Mouse (Mus musculus) neural tube, embryonic 12.5 days (tissue): ENCODE measurements around the gene Gm13420. TPM values are rescaled to one million over a fixed set of nuclear protein-coding genes. Genes with fewer than 3 reads are reported as not detected.
"Not testable (repeated sequence)": the region's sequence is repeated elsewhere in the genome, so short reads cannot be mapped to it uniquely, and the experiment has no call there.

Source experiments
- ATAC-seq: fragments of 200-750 bp; cut with Nextera tagmentation; 2 replicates; pipeline ENCODE4 v1.8.0; 2017; ENCODE audit warnings: low read depth, mild to moderate bottlenecking, moderate TSS enrichment, moderate library complexity; ENCODE audit not compliant: low FRiP score
- H3K27ac ChIP-seq: fragments of 300-500 bp; sonication (generic); 2 replicates; pipeline ENCODE4 v1.5.1; 2016
- H3K27me3 ChIP-seq: fragments of 300-500 bp; sonication (generic); replicated peaks from 2 replicates; pipeline ENCODE4 v1.6.1; 2016; ENCODE audit warnings: mild to moderate bottlenecking
- H3K36me3 ChIP-seq: fragments of 300-500 bp; sonication (generic); 2 replicates; pipeline ENCODE4 v1.6.1; 2016; ENCODE audit warnings: mild to moderate bottlenecking
- H3K4me1 ChIP-seq: fragments of 300-500 bp; sonication (generic); 2 replicates; pipeline ENCODE4 v1.6.1; 2016
- H3K4me2 ChIP-seq: fragments of 300-500 bp; sonication (generic); replicated peaks from 2 replicates; pipeline ENCODE4 v1.6.1; 2016; ENCODE audit warnings: mild to moderate bottlenecking
- H3K4me3 ChIP-seq: fragments of 300-500 bp; sonication (generic); 2 replicates; pipeline ENCODE4 v1.5.1; 2016
- H3K9ac ChIP-seq: fragments of 300-500 bp; sonication (generic); 2 replicates; pipeline ENCODE4 v1.6.1; 2016; ENCODE audit warnings: mild to moderate bottlenecking
- H3K9me3 ChIP-seq: fragments of 300-500 bp; sonication (generic); 2 replicates; pipeline ENCODE4 v1.6.1; 2016; ENCODE audit warnings: mild to moderate bottlenecking
- WGBS: fragments of 180-500 bp; shearing (Covaris S2); methylation state at CpG from one replicate; pipeline ENCODE4 v1.1.7; 2016; 5-methylcytosine and 5-hydroxymethylcytosine counted together
- polyA plus RNA-seq: library from polyadenylated mRNA; unstranded; fragments of >200 nt; fragmentation: Nextera tagmentation; extraction: Ambion mirVana; gene quantifications from 2 replicates; pipeline ENCODE4 v1.2.1, GENCODE M21; 2016

The Gm13420 gene
- polyA plus RNA-seq, 1 experiment from 2014 or later = not detected

DNA sequence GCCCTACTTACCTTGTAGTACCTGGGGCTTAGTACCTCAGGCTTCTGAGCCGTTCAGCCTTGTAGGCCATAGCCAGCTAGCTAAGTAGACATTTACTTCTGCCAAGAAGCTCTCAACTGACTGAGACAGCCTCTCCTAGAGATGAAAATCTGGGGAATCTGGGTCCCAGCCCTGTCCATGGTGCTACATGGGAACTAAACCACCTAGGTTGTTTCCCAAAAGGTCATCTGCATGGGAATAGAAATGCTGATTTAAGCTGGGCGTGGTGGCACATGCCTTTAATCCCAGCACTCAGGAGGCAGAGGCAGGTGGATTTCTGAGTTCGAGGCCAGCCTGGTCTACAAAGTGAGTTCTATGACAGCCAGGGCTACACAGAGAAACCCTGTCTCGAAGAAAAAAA lies 43.3 kb downstream of the Gm13420 start:
- H3K4me2 ChIP-seq, H3K9ac ChIP-seq, H3K9me3 ChIP-seq, ATAC-seq, H3K4me1 ChIP-seq, H3K27me3 ChIP-seq, H3K27ac ChIP-seq, H3K4me3 ChIP-seq: not testable (repeated sequence)
- peaks cover 83% of the 10 kb centered on the region for H3K36me3 ChIP-seq
- 93% methylated on average over 4 of the region's 4 CpGs for WGBS

DNA sequence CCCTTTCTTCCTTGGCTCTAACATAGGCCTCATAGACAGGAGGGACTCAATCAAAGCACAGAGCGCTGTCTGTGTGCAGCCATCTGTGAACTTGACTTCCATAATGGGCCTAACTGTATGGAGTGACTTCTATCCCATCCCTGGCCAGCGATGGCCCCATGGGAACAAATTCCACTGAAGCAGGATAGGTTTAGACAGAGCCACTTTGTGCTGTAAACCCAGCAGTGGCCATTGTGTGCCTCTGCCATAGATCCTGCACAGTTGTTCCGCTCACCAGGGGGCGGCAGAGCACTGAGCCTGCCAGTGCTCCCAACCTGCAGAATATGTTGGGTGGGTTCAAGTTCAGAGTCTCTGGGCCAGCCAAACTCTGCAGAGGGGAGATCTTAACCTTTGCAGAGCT lies 43.8 kb downstream of the Gm13420 start:
- ATAC-seq = no peak

DNA sequence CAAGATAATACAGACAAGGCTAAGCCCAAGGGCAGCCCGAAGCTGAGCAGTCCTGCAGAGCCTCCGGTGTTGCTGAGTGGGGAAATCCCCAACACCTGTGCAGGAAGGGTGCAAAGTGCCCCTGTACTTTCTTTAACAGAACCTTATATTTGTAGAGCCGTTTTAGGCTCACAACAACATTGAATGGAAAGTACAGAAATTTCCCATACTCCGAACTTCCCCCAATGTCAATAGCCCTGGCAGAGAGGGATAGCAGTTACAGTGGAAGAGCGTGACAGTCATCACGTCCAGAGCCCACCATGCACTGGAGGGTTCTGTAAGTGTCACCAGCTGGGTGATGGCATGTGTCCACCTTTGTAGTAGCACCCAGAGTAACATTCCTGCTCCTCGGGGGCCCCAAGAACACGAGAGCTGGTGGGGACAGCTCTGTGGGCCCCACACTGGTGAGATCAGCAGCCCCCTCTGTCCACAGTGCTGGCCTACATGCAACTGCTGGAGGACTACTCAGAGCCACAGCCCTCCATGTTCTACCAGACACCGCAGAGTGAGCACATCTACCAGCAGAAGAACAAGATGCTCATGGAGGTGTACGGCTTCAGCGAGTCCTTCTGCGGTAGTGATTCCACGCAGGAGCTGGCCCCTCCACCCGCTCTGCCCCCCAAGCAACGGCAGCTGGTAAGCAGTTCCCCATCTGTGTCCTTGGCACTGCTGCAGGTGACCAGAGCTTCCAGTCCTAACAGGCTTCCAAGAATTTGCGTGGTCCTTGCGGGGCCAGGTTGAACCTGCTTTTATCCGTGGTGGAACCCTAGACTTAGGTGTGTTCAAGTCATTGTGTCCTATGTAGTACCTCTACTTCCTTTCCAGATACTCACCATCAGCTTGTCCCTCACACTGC lies 44.5 kb downstream of the Gm13420 start:
- Histone ChIP-seq H3K4me2 (no peak overlapping the region), H3K27me3 (no peaks in the 10 kb centered on the region), H3K36me3 (peaks cover 86% of the 10 kb centered on the region), H3K9ac (no peak overlapping the region), H3K4me3 (no peak overlapping the region), H3K9me3 (no peaks in the 10 kb centered on the region), H3K27ac (no peak overlapping the region), H3K4me1 (0 out of 2 replicates have a peak, but pooled peaks cover 2% of the 10 kb centered on the region)
- ATAC-seq = no peak
- WGBS = 94% methylated on average over 18 of the region's 18 CpGs

More for the DNA sequence above, 43.8 kb downstream of the Gm13420 start:
- Histone ChIP-seq H3K27ac (no peak overlapping the region), H3K4me3 (no peak overlapping the region), H3K27me3 (no peaks in the 10 kb centered on the region), H3K36me3 (peaks cover 85% of the 10 kb centered on the region), H3K9me3 (no peaks in the 10 kb centered on the region), H3K4me1 (0 out of 2 replicates have a peak, but pooled peaks cover 2% of the 10 kb centered on the region), H3K4me2 (no peak overlapping the region), H3K9ac (no peak overlapping the region)
- 76% methylated on average over 4 of the region's 4 CpGs for WGBS

DNA sequence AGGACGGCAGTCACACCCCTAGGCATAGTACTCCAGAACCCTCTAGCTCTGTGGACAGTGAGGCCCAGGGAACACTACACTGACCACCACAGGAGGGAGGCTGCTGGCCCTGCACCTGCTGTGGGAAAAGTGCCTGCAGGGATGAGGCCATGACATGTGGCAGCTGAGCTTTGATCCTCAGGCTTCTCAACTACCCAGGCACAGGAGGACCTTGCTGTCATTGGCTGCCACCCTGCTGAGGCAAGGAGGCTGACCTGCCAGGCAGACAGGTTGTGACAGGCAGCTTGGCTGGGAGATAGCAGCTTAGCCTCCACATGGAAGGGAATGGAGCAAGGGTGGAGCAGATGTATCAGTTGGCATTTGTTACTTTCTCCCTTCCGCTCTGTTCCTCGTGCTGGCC lies 46.0 kb downstream of the Gm13420 start:
- Histone ChIP-seq H3K9me3 (no peaks in the 10 kb centered on the region), H3K4me3 (no peak overlapping the region), H3K4me1 (0 out of 2 replicates have a peak, but pooled peaks cover 2% of the 10 kb centered on the region), H3K4me2 (no peak overlapping the region), H3K36me3 (peaks cover 89% of the 10 kb centered on the region), H3K27ac (no peak overlapping the region), H3K9ac (no peak overlapping the region), H3K27me3 (no peaks in the 10 kb centered on the region)
- no peak for ATAC-seq
- 85% methylated on average over 3 of the region's 3 CpGs for WGBS

DNA sequence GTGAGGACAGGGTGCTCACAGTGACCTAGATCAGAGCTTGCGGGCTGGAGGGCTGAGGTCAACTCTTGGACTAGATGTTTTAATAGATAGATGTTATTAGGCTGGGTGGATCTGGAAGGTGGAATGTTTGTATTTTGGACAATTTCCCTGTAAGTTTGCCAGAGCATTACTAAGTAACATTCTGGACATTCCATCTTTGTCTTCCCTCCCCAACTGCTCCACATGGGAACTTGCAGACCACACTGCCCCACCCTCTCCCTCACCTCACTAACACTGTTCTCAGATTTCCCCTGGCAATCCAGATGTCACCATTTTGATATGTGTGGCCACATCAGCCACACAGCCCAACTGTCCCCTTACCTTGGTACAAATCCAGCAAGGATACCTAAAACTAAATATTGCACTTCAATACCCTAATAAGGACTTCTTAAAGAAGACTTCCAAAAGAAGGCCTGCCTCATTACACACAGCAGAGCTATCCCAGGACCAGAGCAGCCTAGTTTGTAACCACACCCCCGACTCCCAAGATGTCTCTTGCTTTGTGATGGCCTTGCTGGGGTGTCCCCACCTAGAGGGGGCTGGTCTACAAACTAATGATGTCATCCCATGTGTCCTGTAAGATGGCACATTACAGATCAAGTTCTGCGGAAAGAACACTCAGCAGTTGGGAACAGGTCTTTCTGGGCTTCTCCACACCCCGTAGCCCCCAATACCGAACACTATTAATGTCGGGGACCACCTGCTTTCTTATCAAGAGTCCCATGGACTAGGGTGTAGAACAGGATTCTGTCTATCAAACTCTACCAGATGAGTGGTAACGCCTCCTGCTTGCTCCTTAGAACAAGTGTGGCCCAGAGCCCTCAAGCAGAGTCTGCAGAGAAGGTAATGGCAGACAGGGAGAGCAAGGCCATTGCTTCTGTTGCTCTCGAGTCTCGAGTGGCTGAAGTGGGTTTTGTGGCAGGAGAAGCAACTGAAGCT lies 48.1 kb downstream of the Gm13420 start:
- H3K36me3 ChIP-seq = peaks cover 96% of the 10 kb centered on the region
- no peak overlapping the region for H3K27ac ChIP-seq
- ATAC-seq = no peak

DNA sequence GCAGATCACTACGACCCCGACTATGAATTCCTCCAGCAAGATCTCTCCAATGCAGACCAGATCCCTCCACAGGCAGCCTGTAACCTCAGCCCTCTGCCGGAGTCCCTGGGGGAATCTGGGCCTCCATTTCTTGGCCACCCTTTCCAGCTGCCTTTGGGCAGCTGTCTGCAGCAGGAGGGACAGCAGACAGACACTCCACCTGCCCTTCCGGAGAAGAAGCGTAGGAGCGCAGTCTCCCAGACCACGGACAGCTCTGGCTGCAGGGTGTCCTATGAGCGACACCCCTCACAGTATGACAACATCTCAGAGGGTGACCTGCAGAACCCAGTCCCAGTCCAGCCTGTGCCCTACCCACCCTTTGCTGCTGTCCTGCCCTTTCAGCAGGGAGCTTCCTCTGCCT lies 49.3 kb downstream of the Gm13420 start:
- peaks cover 90% of the 10 kb centered on the region for H3K36me3 ChIP-seq
- H3K4me3 ChIP-seq = no peak overlapping the region
- 0 out of 2 replicates have a peak, but pooled peaks cover 2% of the 10 kb centered on the region for H3K4me1 ChIP-seq
- WGBS = 96% methylated on average over 8 of the region's 8 CpGs
- H3K9ac ChIP-seq = no peak overlapping the region
- no peak overlapping the region for H3K4me2 ChIP-seq
- no peaks in the 10 kb centered on the region for H3K27me3 ChIP-seq
- no peak for ATAC-seq
- H3K27ac ChIP-seq = no peak overlapping the region
- H3K9me3 ChIP-seq = no peaks in the 10 kb centered on the region

More for the DNA sequence above, 48.1 kb downstream of the Gm13420 start:
- Histone ChIP-seq H3K27me3 (no peaks in the 10 kb centered on the region), H3K9ac (no peak overlapping the region), H3K4me3 (no peak overlapping the region), H3K9me3 (no peaks in the 10 kb centered on the region), H3K4me2 (no peak overlapping the region), H3K4me1 (0 out of 2 replicates have a peak, but pooled peaks cover 2% of the 10 kb centered on the region)
- 91% methylated on average over 9 of the region's 9 CpGs for WGBS

DNA sequence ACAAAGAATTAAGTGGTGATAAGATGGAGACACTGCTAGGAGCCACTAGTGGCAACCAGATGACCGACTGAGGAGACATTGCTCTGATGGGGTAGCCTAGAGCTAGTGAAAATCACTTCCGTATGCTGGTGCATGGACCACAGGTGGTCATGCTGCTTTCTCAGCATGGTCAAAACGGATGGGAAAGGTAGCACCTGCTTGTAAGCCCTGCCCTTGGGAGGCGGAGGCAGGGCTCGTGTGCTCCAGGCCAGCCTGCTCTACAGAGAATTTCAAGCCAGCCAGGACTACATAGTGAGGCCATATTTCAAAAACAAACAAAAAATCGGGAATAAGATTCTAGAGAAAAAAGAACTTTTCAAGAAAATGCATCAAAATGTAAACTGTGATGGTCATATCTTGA lies 50.1 kb downstream of the Gm13420 start:
- no peak overlapping the region for H3K27ac ChIP-seq
- H3K36me3 ChIP-seq = peaks cover 83% of the 10 kb centered on the region
- no peak overlapping the region for H3K4me3 ChIP-seq
- no peaks in the 10 kb centered on the region for H3K4me1 ChIP-seq
- 87% methylated on average over 6 of the region's 6 CpGs for WGBS
- no peak for ATAC-seq
- no peaks in the 10 kb centered on the region for H3K9me3 ChIP-seq
- H3K27me3 ChIP-seq = no peaks in the 10 kb centered on the region
- H3K9ac ChIP-seq = no peak overlapping the region
- H3K4me2 ChIP-seq = no peak overlapping the region

DNA sequence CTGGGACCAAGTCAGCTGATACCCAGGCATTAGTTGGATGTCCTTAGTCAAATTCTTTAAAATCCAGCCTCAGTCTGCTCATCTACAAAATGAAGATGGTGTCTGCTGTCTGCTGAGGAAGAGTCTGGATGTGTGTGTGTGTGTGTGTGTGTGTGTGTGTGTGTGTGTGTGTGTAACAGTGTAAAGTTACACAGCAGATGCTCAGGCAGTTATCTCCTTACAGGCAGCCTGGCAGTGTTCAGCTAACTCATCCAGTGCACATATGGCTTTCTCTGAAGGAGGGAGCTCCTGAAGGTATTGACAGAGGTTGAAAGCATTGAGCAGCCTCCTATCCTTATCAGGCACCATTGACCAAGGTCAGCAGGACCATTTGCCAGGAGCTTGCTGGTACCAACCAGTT lies 50.6 kb downstream of the Gm13420 start:
- Histone ChIP-seq H3K36me3 (peaks cover 81% of the 10 kb centered on the region), H3K9me3 (no peaks in the 10 kb centered on the region), H3K4me3 (no peak overlapping the region), H3K9ac (no peak overlapping the region), H3K4me1 (no peaks in the 10 kb centered on the region), H3K4me2 (no peak overlapping the region), H3K27ac (no peak overlapping the region), H3K27me3 (no peaks in the 10 kb centered on the region)
- ATAC-seq = no peak

DNA sequence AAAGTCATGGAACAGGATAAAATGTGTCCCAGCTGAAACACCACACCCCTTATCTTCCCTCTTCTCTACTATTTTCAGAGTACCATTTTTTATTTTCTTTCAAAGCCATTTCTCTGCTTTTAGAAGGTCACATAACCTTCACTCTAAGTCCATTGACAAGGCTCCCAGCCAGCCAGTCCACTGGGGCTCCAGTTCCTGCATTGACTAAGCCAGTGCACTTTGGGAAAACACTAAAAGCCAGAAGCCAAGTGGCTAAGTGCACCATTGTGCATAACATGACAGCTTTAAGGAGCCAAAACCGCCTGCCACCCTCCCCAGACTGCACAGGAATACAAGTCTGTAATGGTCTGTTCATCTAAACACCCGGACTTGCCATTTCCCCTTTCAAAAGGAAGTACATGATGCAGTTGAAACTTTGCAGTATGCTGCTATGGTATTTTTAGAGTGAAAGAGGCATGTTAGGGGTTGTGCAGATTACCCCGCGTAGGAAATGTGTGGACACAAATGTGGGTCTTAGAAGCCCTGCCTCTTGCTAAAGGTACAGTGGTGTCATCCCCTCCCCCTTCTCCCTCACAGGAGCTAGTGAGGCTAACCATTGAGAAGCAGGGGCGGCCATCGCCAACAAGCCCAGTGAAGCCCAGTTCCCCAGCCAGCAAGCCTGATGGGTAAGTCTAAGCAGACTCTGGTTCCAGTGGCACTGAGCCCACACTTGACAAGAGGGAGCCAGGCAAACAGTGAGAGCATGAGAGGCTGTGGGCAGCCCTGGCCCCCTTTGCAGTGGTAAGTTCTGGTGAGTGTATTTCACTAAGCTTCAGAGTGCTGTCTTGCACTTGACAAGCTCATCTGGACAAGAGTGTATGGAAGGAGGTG lies 52.8 kb downstream of the Gm13420 start:
- H3K27ac ChIP-seq = no peak overlapping the region
- H3K36me3 ChIP-seq = peaks cover 71% of the 10 kb centered on the region
- H3K9me3 ChIP-seq = no peaks in the 10 kb centered on the region
- 93% methylated on average over 6 of the region's 6 CpGs for WGBS
- no peak overlapping the region for H3K9ac ChIP-seq
- no peak for ATAC-seq
- no peaks in the 10 kb centered on the region for H3K27me3 ChIP-seq
- no peak overlapping the region for H3K4me3 ChIP-seq
- no peak overlapping the region for H3K4me2 ChIP-seq
- H3K4me1 ChIP-seq = no peaks in the 10 kb centered on the region

DNA sequence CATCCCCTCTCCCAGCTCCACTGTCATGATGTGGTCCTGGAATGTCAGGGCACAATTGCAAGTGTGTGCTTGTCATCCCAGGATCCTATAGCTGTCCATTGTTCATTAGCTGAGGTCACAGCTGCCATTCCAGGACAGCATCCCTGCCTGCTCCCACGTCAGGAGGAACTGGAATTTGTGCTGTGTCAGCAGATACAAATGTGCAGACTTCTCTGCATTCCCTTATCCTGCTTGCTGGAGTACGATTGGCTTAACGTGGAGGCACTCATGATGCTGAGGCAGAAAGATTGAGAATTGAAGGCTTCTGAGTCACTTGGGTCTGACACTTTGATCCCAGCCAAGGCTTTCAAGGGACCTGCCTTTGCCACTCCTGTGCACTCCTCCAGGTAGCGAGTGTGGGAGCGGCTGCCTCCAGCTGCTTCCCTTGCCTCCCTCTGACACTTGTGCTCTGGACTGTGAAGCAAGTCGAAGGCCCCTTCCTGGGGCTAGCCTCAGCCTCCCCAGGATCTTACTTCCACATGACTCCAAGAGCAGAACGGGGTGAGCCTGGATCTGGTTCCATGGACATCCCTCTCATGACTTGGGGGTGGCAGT lies 55.2 kb downstream of the Gm13420 start:
- WGBS = 83% methylated on average over 7 of the region's 7 CpGs
- no peak for ATAC-seq

More for the DNA sequence above, 55.2 kb downstream of the Gm13420 start:
- no peaks in the 10 kb centered on the region for H3K27me3 ChIP-seq
- H3K27ac ChIP-seq = no peak overlapping the region
- no peaks in the 10 kb centered on the region for H3K4me1 ChIP-seq
- peaks cover 65% of the 10 kb centered on the region for H3K36me3 ChIP-seq
- H3K4me3 ChIP-seq = no peak overlapping the region
- no peak overlapping the region for H3K9ac ChIP-seq
- H3K4me2 ChIP-seq = no peak overlapping the region
- H3K9me3 ChIP-seq = no peaks in the 10 kb centered on the region
